Mouse (Mus musculus) layer of hippocampus, adult 8-10 months (tissue): Measurements from ENCODE around the gene Calhm6. TPM values are rescaled to one million over a fixed set of nuclear protein-coding genes. Genes with fewer than 3 reads are reported as not detected.

Experiments
- DNase-seq, 2 experiments: peaks; one replicate each; pipeline ENCODE4 v3.0.0; 2022; ENCODE audit warnings: low spot score in 2 of 2
- total RNA-seq, 4 experiments: library from RNA; stranded (reverse); gene quantifications; 2 replicates each; pipeline ENCODE4 v1.2.4; 2022

Calhm6 gene
- total RNA-seq, 4 experiments from 2014 or later, result 0.43 to 1.1 (median 1.0) TPM; not detected in 1

- no peak for DNase-seq
Measured at GRCm38 (mm10) chr10:34110863-34111465, 16.8 kb downstream of the Calhm6 start.

DNA sequence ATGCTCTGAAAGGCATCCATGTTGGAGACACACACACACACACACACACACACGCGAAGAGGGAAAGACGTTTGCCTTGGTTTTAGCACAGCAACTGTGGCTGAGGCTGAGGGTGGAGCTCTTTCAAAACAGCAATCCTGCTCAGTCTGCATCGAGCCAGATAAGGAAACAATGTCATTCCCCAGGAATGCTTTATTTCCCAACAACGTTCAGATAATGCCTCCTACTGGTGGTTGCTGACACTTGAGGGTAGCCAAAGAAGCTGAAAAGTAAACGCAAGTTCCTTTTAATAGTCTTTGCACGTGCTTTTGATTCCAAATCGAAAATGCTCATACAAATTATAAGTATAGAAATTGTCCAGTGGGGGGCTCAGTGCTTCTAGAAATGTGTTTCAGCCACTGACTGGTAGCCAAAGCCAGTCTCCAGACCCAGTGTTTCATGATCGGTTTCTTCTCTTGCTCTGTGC is 31.3 kb downstream of the Calhm6 start, which contains the start of gene Calhm5:
TSS of gene Calhm5 (minus strand) at position 102 of the 466 bp plus-strand sequence.
- peak; percentile 34 to 37 for DNase-seq

- peak in 1 of 2 experiments; percentile 12 for DNase-seq
Measured at GRCm38 (mm10) chr10:34095964-34096363, 31.8 kb downstream of the Calhm6 start.

DNA sequence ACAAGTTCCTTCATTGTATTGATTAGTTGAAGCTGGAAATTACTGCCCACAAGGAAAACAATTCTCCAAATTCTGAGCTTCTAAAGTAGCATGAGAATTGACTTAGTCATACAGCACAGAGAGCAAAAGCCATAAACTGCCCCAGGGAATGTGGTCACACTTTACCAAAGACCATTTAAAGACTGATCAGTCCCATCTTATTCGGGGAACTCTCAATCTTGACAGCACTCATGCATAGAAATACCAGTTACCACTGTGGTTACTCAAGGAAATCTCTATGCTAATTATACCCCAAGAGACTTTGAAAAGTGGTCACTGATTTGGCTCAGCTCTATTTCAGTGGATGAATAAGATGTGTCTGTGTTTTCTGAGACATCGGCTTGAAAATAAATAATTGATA is 32.6 kb downstream of the Calhm6 start:
- DNase-seq, result no peak

GRCm38 (mm10) chr10:34091888-34092287 is 35.9 kb downstream of the Calhm6 start:
- peak; percentile 41 to 46 for DNase-seq

DNA sequence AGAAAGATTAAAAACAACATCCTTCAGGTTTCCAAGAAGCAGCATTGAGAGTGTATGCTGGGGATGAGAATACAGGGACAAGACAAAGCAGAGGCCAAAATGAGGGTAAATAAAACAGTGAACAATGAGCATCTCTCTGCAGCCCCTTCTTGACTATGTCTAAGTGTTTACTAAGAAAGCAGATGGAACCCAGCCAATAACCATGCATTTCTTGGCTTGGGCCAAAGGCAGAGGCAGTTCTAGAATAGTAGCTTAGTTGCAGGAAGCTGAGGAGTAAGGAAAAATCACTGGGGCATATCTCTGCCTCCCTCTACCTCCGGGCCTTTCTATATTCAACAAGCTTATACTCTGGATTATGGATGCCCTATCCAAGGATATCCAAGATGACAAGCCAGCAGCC is 37.3 kb downstream of the Calhm6 start:
- no peak for DNase-seq

DNA sequence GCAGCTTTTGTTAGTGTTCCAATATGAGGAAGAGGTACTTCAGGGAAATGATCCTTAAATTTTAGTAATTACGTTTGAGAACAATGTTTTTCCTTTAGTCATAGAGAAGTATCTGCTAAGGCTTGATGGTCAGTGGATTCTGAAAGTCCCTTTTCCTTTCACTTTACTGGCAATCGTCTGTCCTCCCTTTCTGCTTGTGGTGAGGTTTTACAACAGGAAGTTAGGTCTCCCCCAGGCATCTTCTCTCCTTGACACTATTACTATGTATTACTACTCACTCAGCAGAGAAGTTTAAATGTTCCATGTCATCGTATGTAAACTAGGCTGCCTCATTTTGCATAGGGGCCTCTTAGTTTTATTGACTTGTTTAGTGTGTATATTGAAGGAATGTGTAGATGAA is 38.3 kb downstream of the Calhm6 start:
- no peak for DNase-seq

GRCm38 (mm10) chr10:34088515-34088914 is 39.3 kb downstream of the Calhm6 start:
- DNase-seq, result no peak

- DNase-seq, result no peak
Measured at GRCm38 (mm10) chr10:34086514-34086913, 41.3 kb downstream of the Calhm6 start.

Other genes with a start within 250 kb of the Calhm6 start
- 1 to 10 TPM; 4.4 to 6.5 (median 5.9) TPM for gene Rsph4a, start 222.9 kb downstream of the Calhm6 start, total RNA-seq
- 10 to 100 TPM; 15.7 to 23.6 (median 17.9) TPM for gene Zup1, start 176.7 kb downstream of the Calhm6 start, total RNA-seq
- gene Rwdd1, start 108.4 kb downstream of the Calhm6 start, total RNA-seq, result 100 to 1,000 TPM in 2 of 4 experiments, 10 to 100 TPM in 2; 91.2 to 114 (median 99.7) TPM
- gene Trappc3l, start 90.4 kb downstream of the Calhm6 start, total RNA-seq, result not detected
- under 1 TPM in 1 of 4 experiments, not detected in 3; 0.17 TPM for gene Calhm4, start 83.7 kb downstream of the Calhm6 start, total RNA-seq
- 1 to 10 TPM; 3.1 to 5.3 (median 3.9) TPM for gene Calhm5, start 31.5 kb downstream of the Calhm6 start, total RNA-seq
- gene Dse, start 79.7 kb upstream of the Calhm6 start, total RNA-seq, result 10 to 100 TPM in 1 of 4 experiments, 1 to 10 TPM in 3; 8.0 to 10.5 (median 8.3) TPM
- gene Tspyl1, start 154.2 kb upstream of the Calhm6 start, total RNA-seq, result 100 to 1,000 TPM; 158 to 178 (median 166) TPM
- gene Tspyl4, start 169.5 kb upstream of the Calhm6 start, total RNA-seq, result 100 to 1,000 TPM; 349 to 398 (median 369) TPM